12 mouse cellular contexts compared by ENCODE assay signal in the genomic region with DNA sequence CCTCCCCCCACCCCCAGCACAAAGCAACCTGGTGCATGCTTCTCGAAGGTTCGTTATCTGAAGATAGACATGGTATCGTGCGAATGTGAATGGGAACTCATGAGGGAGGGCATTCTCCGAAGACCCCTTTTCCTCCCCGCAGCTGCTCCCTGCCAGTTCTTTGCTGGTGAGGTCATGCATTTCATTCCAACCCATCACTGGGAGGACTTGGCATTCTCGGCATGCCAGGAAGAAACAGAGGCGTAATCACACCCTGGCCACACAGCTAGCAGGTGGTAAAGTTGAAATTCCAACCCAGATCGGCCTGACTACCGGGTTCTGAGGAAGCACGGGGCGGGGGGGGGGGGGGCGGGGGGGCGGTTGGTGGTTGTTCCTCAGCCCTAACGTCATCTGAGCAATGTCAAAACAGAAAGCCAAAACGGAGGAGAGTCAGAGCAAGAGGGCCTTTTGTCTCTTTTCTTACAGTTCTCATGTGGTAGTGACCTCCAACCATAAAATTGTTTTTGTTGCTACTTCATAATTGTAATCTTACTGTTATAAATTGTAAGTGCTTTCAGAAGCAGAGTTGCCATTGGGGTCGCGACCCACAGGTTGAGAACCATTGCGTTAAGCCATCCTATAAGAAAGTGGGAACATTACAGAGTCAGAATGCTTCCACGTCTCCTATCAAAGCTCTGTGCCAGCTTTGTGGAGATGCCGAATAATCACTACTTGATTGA. TPM values are rescaled to one million over a fixed set of nuclear protein-coding genes. Genes with fewer than 3 reads are reported as not detected.
DNase-seq lines count a peak whose midpoint lies in the region; ATAC-seq and TF ChIP-seq lines count a peak whose summit lies in the region.
"Had no signal": no experiment of that assay in that cellular context is flagged by ENCODE, and none has a peak within 500 bp of the region (broad histone marks: within the 10 kb centered on the region; RNA-seq: fewer than 3 reads in every experiment).

No protein-coding gene starts in this region.

- no peak overlapping the region for H3K4me2 ChIP-seq in kidney, postnatal 0 days (ENCODE audit: low read length)
- H3K4me2 ChIP-seq: hindbrain, embryonic 12.5 days; liver, embryonic 15.5 days had no signal

- peaks cover 30% of the 10 kb centered on the region for H3K4me1 ChIP-seq in heart, embryonic 10.5 days
- 0 out of 2 replicates have a peak, but pooled peaks cover 3% of the 10 kb centered on the region for H3K4me1 ChIP-seq in kidney, postnatal 0 days (replicated peaks; ENCODE audit: insufficient read depth, low read length)
- H3K4me1 ChIP-seq in brown adipose tissue, adult 24 weeks (ENCODE audit: control insufficient read depth, insufficient read depth, insufficient read length, low read length) = no peaks in the 10 kb centered on the region

- H3K9ac ChIP-seq in kidney, postnatal 0 days (ENCODE audit: low read depth, low read length) = no peak overlapping the region
- H3K9ac ChIP-seq: hindbrain, embryonic 12.5 days; liver, embryonic 15.5 days had no signal

- 0 out of 2 replicates have a peak, but pooled peaks have one; percentile 6 for ATAC-seq in kidney, postnatal 0 days (replicated peaks; ENCODE audit: low FRiP score, low read depth)

- H3K4me3 ChIP-seq in heart, embryonic 10.5 days = peak overlapping the region; percentile 22
- H3K4me3 ChIP-seq in kidney, postnatal 0 days (replicated peaks; ENCODE audit: low read depth, low read length) = no peak overlapping the region
- no peak overlapping the region for H3K4me3 ChIP-seq in brown adipose tissue, adult 24 weeks (ENCODE audit: insufficient read depth, low read depth, low read length)
- H3K4me3 ChIP-seq: hindbrain, embryonic 12.5 days; layer of hippocampus, adult 2 months; liver, embryonic 15.5 days had no signal

- peak overlapping the region; percentile 23 for H3K27ac ChIP-seq in heart, embryonic 10.5 days
- H3K27ac ChIP-seq in kidney, postnatal 0 days = no peak overlapping the region
- peak overlapping the region; percentile 44 for H3K27ac ChIP-seq in brown adipose tissue, adult 24 weeks (replicated peaks; ENCODE audit: low read depth, low read length)
- H3K27ac ChIP-seq: hindbrain, embryonic 12.5 days; liver, embryonic 15.5 days had no signal

- no peaks in the 10 kb centered on the region for H3K9me3 ChIP-seq in heart, embryonic 10.5 days
- H3K9me3 ChIP-seq in kidney, postnatal 0 days (replicated peaks; ENCODE audit: low read length) = no peaks in the 10 kb centered on the region
- H3K9me3 ChIP-seq: hindbrain, embryonic 12.5 days; liver, embryonic 15.5 days had no signal

- no peak for TF ChIP-seq CTCF in kidney, postnatal 0 days (IDR thresholded peaks at IDR 0.05; ENCODE audit: low read depth)

- WGBS in heart, embryonic 10.5 days = 28% methylated on average over 21 of the region's 21 CpGs
- 40% methylated on average over 19 of the region's 21 CpGs for whole genome bisulfite sequencing in kidney, postnatal 0 days

- intact Hi-C loops in heart, postnatal 14 days (cut with DNase I) = no loop called here

- H3K36me3 ChIP-seq in heart, embryonic 10.5 days = peaks cover 23% of the 10 kb centered on the region
- peaks cover 17% of the 10 kb centered on the region; the same call in 1 of the 2 replicates for H3K36me3 ChIP-seq in kidney, postnatal 0 days (ENCODE audit: insufficient read depth, low read length)

- no peaks in the 10 kb centered on the region for H3K27me3 ChIP-seq in heart, embryonic 10.5 days (ENCODE audit: insufficient read depth, poor library complexity, severe bottlenecking)
- H3K27me3 ChIP-seq in kidney, postnatal 0 days (ENCODE audit: insufficient read depth, low read length) = no peaks in the 10 kb centered on the region
- H3K27me3 ChIP-seq: hindbrain, embryonic 12.5 days had no signal

- peak; percentile 83 for DNase-seq in heart, embryonic 10.5 days (ENCODE audit: low spot score)
- no peak for DNase-seq in heart, postnatal 14 days
- DNase-seq in kidney, postnatal 0 days (ENCODE audit: low spot score) = no peak
- no peak for DNase-seq in kidney, adult 11 months
- peak; percentile 90 for DNase-seq in Muller cell, postnatal 12 days (ENCODE audit: inconsistent ontology term)
- no peak for DNase-seq in ovary, postnatal 10 days (ENCODE audit: low spot score)
- DNase-seq: adrenal gland, postnatal 10 days; kidney, adult 18-20 months had no signal

RNA-seq across cellular contexts. Expression of a gene that starts 4.0 kb away (rescaled TPM):
- polyA plus RNA-seq in heart, embryonic 10.5 days (2016; fragmentation: Nextera tagmentation; extraction: Ambion mirVana) = 189 and 213 TPM in 2 replicates
- 10 to 100 TPM; 68.1 to 71.3 TPM for total RNA-seq in heart, postnatal 14 days (2021)
- 459 and 492 TPM in 2 replicates for polyA plus RNA-seq in kidney, postnatal 0 days (2015; fragmentation: Nextera tagmentation; extraction: Ambion mirVana)
- 314 and 348 TPM in 2 replicates for polyA plus RNA-seq in brown adipose tissue, adult 24 weeks (2012; ENCODE audit: insufficient read depth, insufficient read length, missing spikeins)

RNA-seq across cellular contexts. Expression of a gene that starts 56.4 kb away (rescaled TPM):
- 2.7 and 4.5 TPM in 2 replicates for polyA plus RNA-seq in heart, embryonic 10.5 days (2016; fragmentation: Nextera tagmentation; extraction: Ambion mirVana)
- 10 to 100 TPM; 44.5 to 49.6 TPM for total RNA-seq in heart, postnatal 14 days (2021)
- 13.8 and 17.6 TPM in 2 replicates for polyA plus RNA-seq in kidney, postnatal 0 days (2015; fragmentation: Nextera tagmentation; extraction: Ambion mirVana)
- polyA plus RNA-seq in brown adipose tissue, adult 24 weeks (2012; ENCODE audit: insufficient read depth, insufficient read length, missing spikeins) = 16.0 and 26.6 TPM in 2 replicates

Comparison
In these comparisons a context has a peak if more than half of its experiments do, and no peak if none do; other contexts are left out.
1. DNase-seq: peak in heart, embryonic 10.5 days (single experiment) and Muller cell, postnatal 12 days (single experiment); none in heart, postnatal 14 days (0 of 2), kidney, postnatal 0 days (single experiment), kidney, adult 11 months (single experiment) and ovary, postnatal 10 days (single experiment).